Mouse (Mus musculus) hindbrain, embryonic 12.5 days (tissue): ENCODE measurements around the gene Lrig1. TPM values are rescaled to one million over a fixed set of nuclear protein-coding genes. Genes with fewer than 3 reads are reported as not detected.

Experiments
- ATAC-seq: fragments of 200-750 bp; cut with Nextera tagmentation; 2 replicates; pipeline ENCODE4 v1.8.0; 2017; ENCODE audit warnings: moderate TSS enrichment; ENCODE audit not compliant: low FRiP score
- H3K27ac ChIP-seq: fragments of 300-500 bp; sonication (generic); 2 replicates; pipeline ENCODE4 v1.5.1; 2016; ENCODE audit warnings: mild to moderate bottlenecking
- H3K27me3 ChIP-seq: fragments of 300-500 bp; sonication (generic); 2 replicates; pipeline ENCODE4 v1.6.1; 2016; ENCODE audit warnings: mild to moderate bottlenecking
- H3K36me3 ChIP-seq: fragments of 300-500 bp; sonication (generic); 2 replicates; pipeline ENCODE4 v1.6.1; 2016; ENCODE audit warnings: mild to moderate bottlenecking
- H3K4me1 ChIP-seq: fragments of 300-500 bp; sonication (generic); 2 replicates; pipeline ENCODE4 v1.6.1; 2016
- H3K4me2 ChIP-seq: fragments of 300-500 bp; sonication (generic); replicated peaks from 2 replicates; pipeline ENCODE4 v1.6.1; 2016; ENCODE audit warnings: mild to moderate bottlenecking
- H3K4me3 ChIP-seq: fragments of 300-500 bp; sonication (generic); 2 replicates; pipeline ENCODE4 v1.5.1; 2016; ENCODE audit warnings: mild to moderate bottlenecking
- H3K9ac ChIP-seq: fragments of 300-500 bp; sonication (generic); 2 replicates; pipeline ENCODE4 v1.6.1; 2016; ENCODE audit warnings: mild to moderate bottlenecking, moderate library complexity
- H3K9me3 ChIP-seq: fragments of 300-500 bp; sonication (generic); replicated peaks from 2 replicates; pipeline ENCODE4 v1.6.1; 2016; ENCODE audit warnings: mild to moderate bottlenecking
- WGBS: fragments of 180-500 bp; shearing (Covaris S2); methylation state at CpG from one replicate; pipeline ENCODE4 v1.1.7; 2016; 5-methylcytosine and 5-hydroxymethylcytosine counted together
- polyA plus RNA-seq: library from polyadenylated mRNA; unstranded; fragments of >200 nt; fragmentation: Nextera tagmentation; extraction: Ambion mirVana; gene quantifications from 2 replicates; pipeline ENCODE4 v1.2.1, GENCODE M21; 2016

Lrig1 gene
- polyA plus RNA-seq, 1 experiment from 2014 or later, result 23.9 TPM

- Histone ChIP-seq H3K27me3 (no peaks in the 10 kb centered on the region), H3K4me2 (no peak overlapping the region), H3K27ac (no peak overlapping the region), H3K36me3 (peaks cover 81% of the 10 kb centered on the region), H3K4me1 (peaks cover 7% of the 10 kb centered on the region), H3K4me3 (no peak overlapping the region), H3K9me3 (no peaks in the 10 kb centered on the region), H3K9ac (peak overlapping the region; percentile 13; the same call in 1 of the 2 replicates)
- no peak for ATAC-seq
- 88% methylated on average over 9 of the region's 9 CpGs for WGBS
Measured at GRCm38 (mm10) chr6:94620801-94621301, 79.1 kb downstream of the Lrig1 start.

- peaks cover 85% of the 10 kb centered on the region for H3K36me3 ChIP-seq
- H3K27me3 ChIP-seq, result no peaks in the 10 kb centered on the region
- H3K9ac ChIP-seq, result no peak overlapping the region
- 80% methylated on average over 6 of the region's 6 CpGs for WGBS
- H3K9me3 ChIP-seq, result no peaks in the 10 kb centered on the region
- H3K4me2 ChIP-seq, result no peak overlapping the region
- peaks cover 4% of the 10 kb centered on the region for H3K4me1 ChIP-seq
- no peak overlapping the region for H3K27ac ChIP-seq
- ATAC-seq, result no peak
- H3K4me3 ChIP-seq, result no peak overlapping the region
Measured at GRCm38 (mm10) chr6:94620287-94620686, 79.7 kb downstream of the Lrig1 start.

GRCm38 (mm10) chr6:94618671-94619070, 81.3 kb downstream of the Lrig1 start:
- peaks cover 86% of the 10 kb centered on the region for H3K36me3 ChIP-seq
- WGBS, result 88% methylated on average over 5 of the region's 5 CpGs
- no peak for ATAC-seq

GRCm38 (mm10) chr6:94615936-94616335, 84.0 kb downstream of the Lrig1 start:
- Histone ChIP-seq H3K36me3 (peaks cover 92% of the 10 kb centered on the region), H3K9me3 (no peaks in the 10 kb centered on the region), H3K27me3 (no peaks in the 10 kb centered on the region), H3K9ac (no peak overlapping the region), H3K4me1 (peaks cover 13% of the 10 kb centered on the region), H3K27ac (no peak overlapping the region), H3K4me3 (no peak overlapping the region), H3K4me2 (no peak overlapping the region)
- 88% methylated on average over 4 of the region's 4 CpGs for WGBS
- ATAC-seq, result no peak

More at GRCm38 (mm10) chr6:94618671-94619070, 81.3 kb downstream of the Lrig1 start:
- Histone ChIP-seq H3K4me2 (no peak overlapping the region), H3K27ac (no peak overlapping the region), H3K9me3 (no peaks in the 10 kb centered on the region), H3K4me1 (peaks cover 4% of the 10 kb centered on the region), H3K9ac (no peak overlapping the region), H3K4me3 (no peak overlapping the region), H3K27me3 (no peaks in the 10 kb centered on the region)

GRCm38 (mm10) chr6:94614346-94614745, 85.6 kb downstream of the Lrig1 start:
- peaks cover 92% of the 10 kb centered on the region for H3K36me3 ChIP-seq
- 87% methylated on average over 6 of the region's 6 CpGs for WGBS
- no peak overlapping the region for H3K27ac ChIP-seq
- no peak overlapping the region for H3K4me2 ChIP-seq
- H3K4me1 ChIP-seq, result peaks cover 13% of the 10 kb centered on the region
- no peak overlapping the region for H3K9ac ChIP-seq
- no peaks in the 10 kb centered on the region for H3K9me3 ChIP-seq
- H3K4me3 ChIP-seq, result no peak overlapping the region
- ATAC-seq, result no peak
- no peaks in the 10 kb centered on the region for H3K27me3 ChIP-seq

GRCm38 (mm10) chr6:94613235-94613895, 86.6 kb downstream of the Lrig1 start:
- no peak overlapping the region for H3K4me2 ChIP-seq
- whole genome bisulfite sequencing, result 70% methylated on average over 6 of the region's 6 CpGs
- no peaks in the 10 kb centered on the region for H3K9me3 ChIP-seq
- no peak overlapping the region for H3K9ac ChIP-seq
- peaks cover 13% of the 10 kb centered on the region for H3K4me1 ChIP-seq
- H3K27me3 ChIP-seq, result no peaks in the 10 kb centered on the region
- peaks cover 94% of the 10 kb centered on the region for H3K36me3 ChIP-seq
- no peak overlapping the region for H3K27ac ChIP-seq
- H3K4me3 ChIP-seq, result no peak overlapping the region
- ATAC-seq, result no peak

GRCm38 (mm10) chr6:94604546-94604945, 95.4 kb downstream of the Lrig1 start:
- Histone ChIP-seq H3K9me3 (no peaks in the 10 kb centered on the region), H3K4me3 (no peak overlapping the region), H3K9ac (no peak overlapping the region), H3K36me3 (peaks cover 64% of the 10 kb centered on the region), H3K4me1 (peaks cover 14% of the 10 kb centered on the region), H3K27me3 (no peaks in the 10 kb centered on the region), H3K27ac (no peak overlapping the region), H3K4me2 (no peak overlapping the region)
- 82% methylated on average over 2 of the region's 2 CpGs for WGBS
- ATAC-seq, result no peak

GRCm38 (mm10) chr6:94604072-94604471, 95.9 kb downstream of the Lrig1 start:
- Histone ChIP-seq H3K36me3 (peaks cover 62% of the 10 kb centered on the region), H3K9me3 (no peaks in the 10 kb centered on the region), H3K9ac (no peak overlapping the region), H3K4me3 (no peak overlapping the region), H3K27ac (no peak overlapping the region), H3K27me3 (no peaks in the 10 kb centered on the region), H3K4me1 (peaks cover 14% of the 10 kb centered on the region), H3K4me2 (no peak overlapping the region)
- no peak for ATAC-seq
- 38% methylated on average over 3 of the region's 3 CpGs for WGBS

GRCm38 (mm10) chr6:94601811-94602210, 98.1 kb downstream of the Lrig1 start:
- Histone ChIP-seq H3K36me3 (peaks cover 41% of the 10 kb centered on the region), H3K9me3 (no peaks in the 10 kb centered on the region), H3K27me3 (no peaks in the 10 kb centered on the region), H3K27ac (no peak overlapping the region), H3K4me2 (no peak overlapping the region), H3K9ac (no peak overlapping the region), H3K4me1 (peaks cover 21% of the 10 kb centered on the region), H3K4me3 (no peak overlapping the region)
- no peak for ATAC-seq
- 70% methylated on average over 5 of the region's 5 CpGs for whole genome bisulfite sequencing

GRCm38 (mm10) chr6:94601101-94601500, 98.9 kb downstream of the Lrig1 start:
- Histone ChIP-seq H3K27me3 (no peaks in the 10 kb centered on the region), H3K4me2 (no peak overlapping the region), H3K4me3 (no peak overlapping the region), H3K36me3 (peaks cover 34% of the 10 kb centered on the region), H3K27ac (no peak overlapping the region), H3K9ac (no peak overlapping the region), H3K4me1 (peaks cover 21% of the 10 kb centered on the region), H3K9me3 (no peaks in the 10 kb centered on the region)
- no peak for ATAC-seq
- WGBS, result 87% methylated on average over 5 of the region's 5 CpGs

GRCm38 (mm10) chr6:94599016-94599415, 100.9 kb downstream of the Lrig1 start:
- WGBS, result 89% methylated on average over 13 of the region's 13 CpGs

GRCm38 (mm10) chr6:94598421-94598820, 101.5 kb downstream of the Lrig1 start:
- WGBS, result 79% methylated on average over 12 of the region's 12 CpGs

More at GRCm38 (mm10) chr6:94599016-94599415, 100.9 kb downstream of the Lrig1 start:
- Histone ChIP-seq H3K9me3 (no peaks in the 10 kb centered on the region), H3K27me3 (no peaks in the 10 kb centered on the region), H3K4me1 (peaks cover 19% of the 10 kb centered on the region), H3K36me3 (peaks cover 19% of the 10 kb centered on the region; the same call in 1 of the 2 replicates), H3K4me2 (no peak overlapping the region), H3K4me3 (no peak overlapping the region), H3K9ac (no peak overlapping the region), H3K27ac (no peak overlapping the region)
- ATAC-seq, result no peak

More at GRCm38 (mm10) chr6:94598421-94598820, 101.5 kb downstream of the Lrig1 start:
- Histone ChIP-seq H3K27ac (no peak overlapping the region), H3K4me1 (peaks cover 15% of the 10 kb centered on the region), H3K27me3 (no peaks in the 10 kb centered on the region), H3K4me2 (no peak overlapping the region), H3K9ac (no peak overlapping the region), H3K9me3 (no peaks in the 10 kb centered on the region), H3K36me3 (peaks cover 13% of the 10 kb centered on the region; the same call in 1 of the 2 replicates), H3K4me3 (no peak overlapping the region)
- ATAC-seq, result no peak
